Comparison of ENCODE assay signal across 8 mouse cellular contexts in the genomic region with DNA sequence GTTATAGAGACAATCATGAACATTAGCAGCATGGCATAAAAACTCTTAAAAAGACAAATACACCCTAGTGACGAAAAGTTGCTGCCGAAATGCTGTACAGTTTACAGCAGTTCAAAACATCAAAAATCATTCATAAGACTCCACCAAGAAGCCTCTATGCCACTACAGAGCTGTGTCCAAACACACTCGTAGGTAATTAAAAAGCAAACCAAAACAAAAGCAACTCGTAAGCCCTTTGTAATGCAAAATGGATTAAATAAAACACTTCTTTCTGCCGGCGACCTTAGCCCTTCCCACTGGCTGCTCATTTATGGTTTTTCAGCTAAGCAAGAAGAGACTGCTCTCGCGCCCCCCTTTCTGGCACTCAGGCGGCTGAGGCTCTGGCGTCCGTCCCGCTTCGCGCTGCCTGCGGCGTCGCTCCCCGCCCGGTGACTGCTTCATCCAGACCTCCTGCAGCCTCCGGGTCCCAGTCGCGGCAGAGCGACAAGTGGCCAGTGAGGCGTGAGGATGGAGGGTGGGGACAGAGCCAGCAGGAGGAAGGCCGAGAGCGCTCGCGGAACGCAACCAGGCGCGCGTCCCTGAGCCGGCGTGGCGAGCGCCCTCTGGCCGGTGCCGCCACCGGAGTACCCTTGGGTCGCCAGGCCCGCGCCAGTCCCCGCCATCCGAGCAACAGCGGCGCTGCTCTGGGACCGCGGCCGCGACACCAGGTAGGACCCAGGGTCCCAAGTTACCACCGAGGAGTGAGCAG. TPM values are rescaled to one million over a fixed set of nuclear protein-coding genes. Genes with fewer than 3 reads are reported as not detected.
DNase-seq lines count a peak whose midpoint lies in the region; ATAC-seq and TF ChIP-seq lines count a peak whose summit lies in the region.

A gene (plus strand): TSS at position 355 of the 748 bp plus-strand sequence.

- peak; percentile 54 to 61 for DNase-seq in spleen, adult 18-20 months
- no peak for DNase-seq in spleen, adult 12 weeks (ENCODE audit: low spot score)
- peak; percentile 47 to 63 for DNase-seq in natural killer cell, adult 2 months (ENCODE audit: low spot score in 2 of 2)

- H3K27me3 ChIP-seq in heart, embryonic 13.5 days (replicated peaks): peaks cover 38% of the 10 kb centered on the region
- no peaks in the 10 kb centered on the region for H3K27me3 ChIP-seq in kidney, embryonic 16.5 days (ENCODE audit: insufficient read depth, low read length)
- H3K27me3 ChIP-seq in liver, embryonic 12.5 days (replicated peaks): peaks cover 14% of the 10 kb centered on the region
- H3K27me3 ChIP-seq in stomach, embryonic 16.5 days (ENCODE audit: control insufficient read depth, insufficient read depth, low read length): peaks cover 7% of the 10 kb centered on the region; the same call in 1 of the 2 replicates

- peak within 1 kb of the TSS; percentile 63 for H3K9ac ChIP-seq in heart, embryonic 13.5 days
- peak within 1 kb of the TSS; percentile 67 for H3K9ac ChIP-seq in kidney, embryonic 16.5 days (replicated peaks; ENCODE audit: low read length)
- H3K9ac ChIP-seq in liver, embryonic 12.5 days: peak within 1 kb of the TSS; percentile 55
- H3K9ac ChIP-seq in stomach, embryonic 16.5 days (ENCODE audit: low read length): peak within 1 kb of the TSS; percentile 71

- ATAC-seq in heart, embryonic 13.5 days (ENCODE audit: extremely low read depth, insufficient number of reproducible peaks, low FRiP score, low TSS enrichment): no peak; the same call in 1 of the 2 replicates
- peak; percentile 97 for ATAC-seq in kidney, embryonic 16.5 days (ENCODE audit: low FRiP score, low TSS enrichment)
- peak; percentile 80 for ATAC-seq in liver, embryonic 12.5 days
- ATAC-seq in stomach, embryonic 16.5 days (ENCODE audit: insufficient read depth, low FRiP score): peak; percentile 58

- H3K9me3 ChIP-seq in heart, embryonic 13.5 days: no peaks in the 10 kb centered on the region
- H3K9me3 ChIP-seq in kidney, embryonic 16.5 days (ENCODE audit: low read length): no peaks in the 10 kb centered on the region
- H3K9me3 ChIP-seq in liver, embryonic 12.5 days (replicated peaks): no peaks in the 10 kb centered on the region
- H3K9me3 ChIP-seq in stomach, embryonic 16.5 days (replicated peaks; ENCODE audit: control insufficient read depth, low read length): no peaks in the 10 kb centered on the region

- peak within 1 kb of the TSS; percentile 85 for H3K4me2 ChIP-seq in heart, embryonic 13.5 days
- peak within 1 kb of the TSS; percentile 91 for H3K4me2 ChIP-seq in kidney, embryonic 16.5 days (replicated peaks; ENCODE audit: low read depth, low read length)
- peak within 1 kb of the TSS; percentile 83 for H3K4me2 ChIP-seq in liver, embryonic 12.5 days
- H3K4me2 ChIP-seq in stomach, embryonic 16.5 days (ENCODE audit: low read depth, low read length): peak within 1 kb of the TSS; percentile 79

- WGBS in heart, embryonic 13.5 days: 3% methylated on average over 48 of the region's 51 CpGs
- 2% methylated on average over 51 of the region's 51 CpGs for WGBS in kidney, embryonic 16.5 days
- WGBS in liver, embryonic 12.5 days (ENCODE audit: insufficient replicate concordance): 3% methylated on average over 51 of the region's 51 CpGs
- 2% methylated on average over 51 of the region's 51 CpGs for WGBS in stomach, embryonic 16.5 days

- peak within 1 kb of the TSS; percentile 32 for H3K4me3 ChIP-seq in embryonic fibroblast, embryonic 13.5 days (ENCODE audit: insufficient read depth, low read length)
- peak within 1 kb of the TSS; percentile 59 for H3K4me3 ChIP-seq in heart, embryonic 13.5 days
- H3K4me3 ChIP-seq in kidney, embryonic 16.5 days (ENCODE audit: low read length): peak within 1 kb of the TSS; percentile 62
- peak within 1 kb of the TSS; percentile 60 for H3K4me3 ChIP-seq in liver, embryonic 12.5 days
- peak within 1 kb of the TSS; percentile 55 for H3K4me3 ChIP-seq in stomach, embryonic 16.5 days (replicated peaks; ENCODE audit: low read length)

- TF ChIP-seq POLR2A in embryonic fibroblast, embryonic 13.5 days (IDR thresholded peaks at IDR 0.05; ENCODE audit: low read depth, low read length): no peak

- no peaks in the 10 kb centered on the region for H3K36me3 ChIP-seq in heart, embryonic 13.5 days
- no peaks in the 10 kb centered on the region for H3K36me3 ChIP-seq in kidney, embryonic 16.5 days (ENCODE audit: insufficient read depth, low read length)
- H3K36me3 ChIP-seq in liver, embryonic 12.5 days: no peaks in the 10 kb centered on the region
- no peaks in the 10 kb centered on the region for H3K36me3 ChIP-seq in stomach, embryonic 16.5 days (ENCODE audit: control insufficient read depth, insufficient read depth, low read length)

- H3K4me1 ChIP-seq in embryonic fibroblast, embryonic 13.5 days (ENCODE audit: control insufficient read depth, insufficient read depth, low read length): no peaks in the 10 kb centered on the region
- H3K4me1 ChIP-seq in heart, embryonic 13.5 days: 0 out of 2 replicates have a peak, but pooled peaks cover 8% of the 10 kb centered on the region
- H3K4me1 ChIP-seq in kidney, embryonic 16.5 days (ENCODE audit: insufficient read depth, low read length): peaks cover 8% of the 10 kb centered on the region; the same call in 1 of the 2 replicates
- H3K4me1 ChIP-seq in liver, embryonic 12.5 days: peaks cover 8% of the 10 kb centered on the region; the same call in 1 of the 2 replicates
- H3K4me1 ChIP-seq in stomach, embryonic 16.5 days (ENCODE audit: control insufficient read depth, insufficient read depth, low read length): no peaks in the 10 kb centered on the region

- TF ChIP-seq CTCF in embryonic fibroblast, embryonic 13.5 days (IDR thresholded peaks at IDR 0.05; ENCODE audit: borderline replicate concordance, insufficient read depth, low read length): 0 out of 2 replicates have a peak, but pooled peaks have one; percentile 11

- no peak within 1 kb of the TSS for H3K27ac ChIP-seq in embryonic fibroblast, embryonic 13.5 days (ENCODE audit: insufficient read depth, low read length)
- no peak within 1 kb of the TSS for H3K27ac ChIP-seq in heart, embryonic 13.5 days (replicated peaks)
- H3K27ac ChIP-seq in kidney, embryonic 16.5 days (ENCODE audit: low read length): peak within 1 kb of the TSS; percentile 46; the same call in 1 of the 2 replicates
- peak within 1 kb of the TSS; percentile 48 for H3K27ac ChIP-seq in liver, embryonic 12.5 days
- no peak within 1 kb of the TSS for H3K27ac ChIP-seq in stomach, embryonic 16.5 days (ENCODE audit: low read length)

RNA-seq across cellular contexts. Expression of the gene that starts here (rescaled TPM):
- 0.67 TPM in 1 of 2 replicates, not detected in the other for polyA plus RNA-seq in embryonic fibroblast, embryonic 13.5 days (2011; ENCODE audit: insufficient read length, low read depth, missing spikeins)
- polyA plus RNA-seq in heart, embryonic 13.5 days (2015; fragmentation: Nextera tagmentation; extraction: Ambion mirVana): 0.82 and 1.2 TPM in 2 replicates
- polyA plus RNA-seq in kidney, embryonic 16.5 days (2015; fragmentation: Nextera tagmentation; extraction: Ambion mirVana): 5.0 and 5.5 TPM in 2 replicates
- 8.1 and 9.3 TPM in 2 replicates for polyA plus RNA-seq in liver, embryonic 12.5 days (2016; fragmentation: Nextera tagmentation; extraction: Ambion mirVana)
- 1.7 and 2.7 TPM in 2 replicates for polyA plus RNA-seq in stomach, embryonic 16.5 days (2015; fragmentation: Nextera tagmentation; extraction: Ambion mirVana)

Comparison
In these comparisons a context has a peak if more than half of its experiments do, and no peak if none do; other contexts are left out.
1. H3K27ac ChIP-seq: peak in kidney, embryonic 16.5 days (single experiment) and liver, embryonic 12.5 days (single experiment); none in embryonic fibroblast, embryonic 13.5 days (single experiment), heart, embryonic 13.5 days (single experiment) and stomach, embryonic 16.5 days (single experiment).
2. Peak in every context shown above with its lines, with median percentiles within 50 percentile points of each other: H3K4me3 ChIP-seq, H3K4me2 ChIP-seq and H3K9ac ChIP-seq.